Comparison of ENCODE assay signal across 14 mouse cellular contexts in genomic region chr6:9820311-9821243, GRCm38 (mm10).
DNase-seq lines count a peak whose midpoint lies in the region; ATAC-seq lines count a peak whose summit lies in the region.
"Had no signal": no experiment of that assay in that cellular context is flagged by ENCODE, and none has a peak within 500 bp of the region (broad histone marks: within the 10 kb centered on the region; RNA-seq: fewer than 3 reads in every experiment).

No protein-coding gene starts in this region.

- no peaks in the 10 kb centered on the region for H3K36me3 ChIP-seq in hindbrain, embryonic 16.5 days (ENCODE audit: control insufficient read depth, insufficient read depth, low read length)
- H3K36me3 ChIP-seq: limb, embryonic 12.5 days had no signal

- H3K4me2 ChIP-seq in hindbrain, embryonic 16.5 days (ENCODE audit: low read length) = no peak overlapping the region
- H3K4me2 ChIP-seq: limb, embryonic 12.5 days had no signal

- H3K4me3 ChIP-seq in hindbrain, embryonic 16.5 days (ENCODE audit: low read length) = no peak overlapping the region
- H3K4me3 ChIP-seq: limb, embryonic 12.5 days had no signal

- WGBS in hindbrain, embryonic 16.5 days = 33% methylated on average over 7 of the region's 7 CpGs

- H3K4me1 ChIP-seq in hindbrain, embryonic 16.5 days (ENCODE audit: control insufficient read depth, insufficient read depth, low read depth, low read length) = no peaks in the 10 kb centered on the region
- H3K4me1 ChIP-seq: limb, embryonic 12.5 days had no signal

- H3K27me3 ChIP-seq in hindbrain, embryonic 16.5 days (replicated peaks; ENCODE audit: control insufficient read depth, insufficient read depth, low read length) = no peaks in the 10 kb centered on the region
- H3K27me3 ChIP-seq: limb, embryonic 12.5 days had no signal

- DNase-seq in layer of hippocampus, adult 11-12 months (ENCODE audit: low spot score) = peak; percentile 35
- DNase-seq in layer of hippocampus, postnatal 10 days (ENCODE audit: low spot score in 2 of 2) = no peak
- peak; percentile 17 to 19 for DNase-seq in layer of hippocampus, postnatal 36 days
- peak; percentile 51 for DNase-seq in retina, embryonic 14.5 days (ENCODE audit: low spot score)
- no peak for DNase-seq in frontal cortex, postnatal 10 days (ENCODE audit: low spot score in 2 of 2)
- no peak for DNase-seq in liver
- DNase-seq: cerebellum, adult 18-20 months; gastrocnemius, postnatal 14 days; lung, adult 18-20 months; lung, postnatal 4 days; thymus, postnatal 14 days had no signal

- H3K9ac ChIP-seq in hindbrain, embryonic 16.5 days (ENCODE audit: low read depth, low read length) = no peak overlapping the region
- H3K9ac ChIP-seq: limb, embryonic 12.5 days had no signal

- H3K27ac ChIP-seq in hindbrain, embryonic 16.5 days (ENCODE audit: low read depth, low read length) = no peak overlapping the region
- H3K27ac ChIP-seq: limb, embryonic 12.5 days had no signal

- peak; percentile 94 for ATAC-seq in hindbrain, embryonic 16.5 days
- ATAC-seq: inflammation-experienced regulatory T-cells, adult 6 months had no signal

- H3K9me3 ChIP-seq in hindbrain, embryonic 16.5 days (ENCODE audit: control insufficient read depth, low read length) = no peaks in the 10 kb centered on the region
- H3K9me3 ChIP-seq: limb, embryonic 12.5 days had no signal

Comparison
In these comparisons a context has a peak if more than half of its experiments do, and no peak if none do; other contexts are left out.
1. DNase-seq: peak in layer of hippocampus, adult 11-12 months (single experiment), layer of hippocampus, postnatal 36 days (2 of 2) and retina, embryonic 14.5 days (single experiment); none in layer of hippocampus, postnatal 10 days (0 of 2), frontal cortex, postnatal 10 days (0 of 2) and liver (single experiment).